Mouse (Mus musculus) cerebellum, adult 8-10 months (tissue): ENCODE data around the gene Tmem132d.

Source experiments
- DNase-seq: peaks from one replicate; pipeline ENCODE4 v3.0.0; 2022

The Tmem132d gene

GRCm38 (mm10) chr5:128404223-128404622 is 28.7 kb downstream of the Tmem132d start:
- DNase-seq, result no peak

DNA sequence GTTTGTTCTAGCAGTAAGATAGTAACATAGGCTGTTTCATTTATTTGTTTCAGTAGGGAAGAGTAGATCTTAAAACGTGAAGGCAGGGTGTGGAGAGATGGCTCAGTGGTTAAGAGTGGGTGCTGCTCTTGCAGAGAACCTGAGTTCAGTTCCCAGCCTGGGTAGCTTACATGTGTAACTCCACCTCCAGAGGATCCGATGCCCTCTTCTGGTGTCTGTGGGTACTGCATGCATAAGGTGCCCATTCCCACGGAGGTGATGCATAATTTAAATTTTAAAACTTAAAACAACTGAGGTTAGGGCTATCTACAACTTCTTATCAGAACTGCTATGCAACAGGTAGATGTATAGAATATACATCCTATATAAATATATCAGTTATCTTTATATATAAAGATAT is 40.5 kb downstream of the Tmem132d start:
- no peak for DNase-seq

GRCm38 (mm10) chr5:128389665-128390064 is 43.2 kb downstream of the Tmem132d start:
- no peak for DNase-seq

GRCm38 (mm10) chr5:128388358-128389141 is 44.3 kb downstream of the Tmem132d start:
- DNase-seq, result no peak

DNA sequence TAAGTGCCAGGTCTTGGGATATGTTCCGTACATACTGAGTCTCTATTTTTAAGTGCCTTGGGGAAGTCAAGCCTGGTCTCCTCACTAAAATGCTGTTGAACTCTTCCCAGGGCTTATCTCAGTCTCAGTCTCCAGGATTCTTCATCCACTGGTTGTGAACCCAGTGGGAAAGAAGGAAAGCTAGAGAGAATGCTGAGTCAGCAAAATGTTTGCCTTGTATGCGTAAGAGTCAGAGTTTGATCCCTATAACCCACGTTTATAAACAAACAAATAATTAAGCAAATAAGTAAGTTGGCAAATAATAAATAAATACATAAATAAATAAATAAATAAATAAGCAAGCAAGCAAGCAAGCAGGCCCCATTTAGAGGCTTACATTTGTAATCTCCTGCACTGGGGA is 63.1 kb downstream of the Tmem132d start:
- no peak for DNase-seq

DNA sequence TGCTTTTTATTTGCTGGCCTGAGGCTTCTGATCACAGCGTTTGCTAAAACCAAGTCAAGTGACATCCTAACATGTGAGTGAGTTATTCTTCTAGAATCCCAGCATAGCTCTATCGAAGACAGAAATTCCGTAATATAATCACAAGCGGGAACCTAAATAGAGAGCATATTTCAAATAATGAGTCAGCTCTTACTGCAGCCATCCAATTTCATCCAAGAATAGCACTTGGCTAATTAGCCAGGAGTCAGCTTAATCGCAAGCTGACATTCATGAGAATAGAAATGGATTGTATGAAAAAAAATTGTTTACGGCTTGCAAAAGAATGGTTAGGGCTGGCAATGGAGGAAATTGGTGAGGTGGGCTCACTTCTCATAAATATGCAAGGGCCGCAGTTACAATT is 63.8 kb downstream of the Tmem132d start:
- DNase-seq, result no peak

DNA sequence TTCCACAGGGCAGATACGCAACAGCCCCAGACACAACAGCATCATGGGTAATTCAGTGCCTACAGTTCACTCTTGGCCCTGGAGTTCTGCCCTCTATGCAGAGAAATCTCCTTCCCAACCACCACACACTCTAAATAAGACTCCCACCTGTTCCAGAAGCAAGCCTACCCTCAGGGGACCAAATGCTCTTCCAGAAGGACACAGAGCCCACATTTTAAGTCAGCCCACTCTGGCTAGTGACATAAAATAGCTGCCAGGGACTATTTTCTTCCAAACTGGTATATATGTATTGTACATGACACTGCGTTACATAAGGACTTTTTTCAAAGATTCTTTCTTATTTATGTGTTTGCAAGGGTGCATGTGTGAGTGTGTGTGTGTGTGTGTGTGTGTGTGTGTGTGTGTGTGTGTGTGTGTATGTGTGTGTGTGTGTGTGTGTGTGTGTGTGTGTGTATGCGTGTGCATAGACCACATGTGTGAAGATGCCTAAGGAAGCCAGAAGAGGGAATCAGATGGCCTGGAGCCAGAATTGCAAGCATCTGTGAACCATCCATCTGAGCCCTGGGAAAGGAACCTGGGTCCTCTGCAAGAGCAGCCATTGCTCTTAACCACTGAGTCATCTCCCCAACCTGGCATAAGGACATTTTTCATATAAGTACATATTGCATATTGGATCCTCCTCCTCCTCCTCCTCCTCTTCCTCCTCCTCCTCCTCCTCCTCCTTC is 67.5 kb downstream of the Tmem132d start:
- DNase-seq, result no peak

GRCm38 (mm10) chr5:128360946-128361675 is 71.8 kb downstream of the Tmem132d start:
- no peak for DNase-seq

DNA sequence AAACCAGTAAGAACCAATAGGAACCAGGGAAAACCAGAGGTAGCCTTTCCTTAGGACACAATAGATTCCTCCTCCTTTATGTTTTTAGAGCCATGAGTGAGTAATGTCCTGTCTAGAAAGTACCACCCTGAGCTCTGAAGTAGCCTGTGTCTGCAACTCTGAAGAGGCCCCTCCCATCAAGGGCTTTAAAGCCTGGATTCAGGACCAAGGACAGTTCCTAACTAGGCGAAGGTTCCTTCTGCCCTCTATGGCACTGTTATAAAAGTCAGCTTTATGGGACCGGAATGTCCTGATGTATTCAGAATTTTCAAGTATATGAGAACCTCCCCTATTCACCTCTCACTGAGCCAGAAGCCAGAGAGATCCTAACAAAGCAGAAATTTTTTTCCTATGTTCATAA is 84.0 kb downstream of the Tmem132d start:
- no peak for DNase-seq

DNA sequence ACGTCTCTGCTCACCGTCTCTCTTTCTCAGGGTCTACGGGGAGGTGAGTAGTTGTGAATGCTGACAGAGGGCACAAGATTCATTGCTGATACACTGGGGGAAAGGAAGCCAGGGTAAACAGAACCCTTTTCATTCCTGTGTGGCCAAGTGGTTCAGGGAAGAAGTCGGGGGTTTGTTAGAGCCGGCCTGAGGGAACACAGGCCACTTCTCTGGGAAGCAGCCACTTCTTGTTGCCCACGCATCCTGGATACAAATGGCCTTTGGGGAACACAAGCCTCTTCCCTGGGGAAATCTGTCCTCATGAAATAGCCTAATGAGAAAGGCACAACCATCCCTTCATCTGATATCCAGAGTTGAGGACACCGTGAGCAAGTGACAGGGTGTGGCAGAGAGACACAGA is 96.0 kb downstream of the Tmem132d start:
- DNase-seq, result no peak

GRCm38 (mm10) chr5:128332766-128333165 is 100.1 kb downstream of the Tmem132d start:
- no peak for DNase-seq

GRCm38 (mm10) chr5:128330351-128330750 is 102.5 kb downstream of the Tmem132d start:
- no peak for DNase-seq

DNA sequence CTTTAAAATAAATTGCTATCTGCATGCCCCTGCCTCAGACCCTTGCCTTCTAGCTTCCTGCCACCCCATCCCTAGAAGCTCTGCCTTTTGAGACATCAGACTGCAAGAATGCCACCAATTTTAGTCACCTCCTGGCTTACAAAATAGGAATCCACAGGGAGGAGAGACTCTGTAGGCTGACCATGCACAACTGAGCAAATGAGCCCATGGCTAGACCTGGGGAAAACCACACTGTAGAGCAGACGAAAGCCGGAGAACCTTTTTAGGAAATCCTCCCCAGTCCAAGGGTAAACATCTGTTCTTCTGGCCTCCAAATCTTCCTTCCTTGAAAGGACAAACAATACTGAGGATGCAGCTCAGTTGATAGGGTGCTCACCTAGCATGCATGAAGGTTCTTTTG is 130.5 kb downstream of the Tmem132d start:
- no peak for DNase-seq

GRCm38 (mm10) chr5:128291191-128291590 is 141.7 kb downstream of the Tmem132d start:
- no peak for DNase-seq

- no peak for DNase-seq
Measured at GRCm38 (mm10) chr5:128273255-128273654, 159.6 kb downstream of the Tmem132d start.

GRCm38 (mm10) chr5:128267366-128267765 is 165.5 kb downstream of the Tmem132d start:
- no peak for DNase-seq

- no peak for DNase-seq
Measured at GRCm38 (mm10) chr5:128244219-128244618, 188.7 kb downstream of the Tmem132d start.

- no peak for DNase-seq
Measured at GRCm38 (mm10) chr5:128236638-128237335, 196.1 kb downstream of the Tmem132d start.

DNA sequence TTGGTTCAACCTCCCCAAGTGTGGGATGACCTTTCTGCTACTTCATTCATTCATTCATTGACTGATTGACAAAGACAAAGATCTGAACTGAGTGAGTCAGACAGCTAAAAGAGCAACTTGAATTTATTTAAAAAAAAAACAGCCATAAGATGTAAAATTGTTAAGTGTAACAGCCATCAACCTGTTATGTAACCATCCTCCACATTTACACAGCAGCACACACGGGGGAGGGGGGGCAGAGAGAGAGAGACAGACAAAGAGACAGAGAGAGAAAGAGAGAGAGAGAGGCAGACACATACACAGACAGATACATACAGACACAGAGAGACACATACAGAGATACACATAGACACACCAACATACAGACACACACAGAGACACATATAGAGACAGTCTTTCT is 197.3 kb downstream of the Tmem132d start:
- no peak for DNase-seq

DNA sequence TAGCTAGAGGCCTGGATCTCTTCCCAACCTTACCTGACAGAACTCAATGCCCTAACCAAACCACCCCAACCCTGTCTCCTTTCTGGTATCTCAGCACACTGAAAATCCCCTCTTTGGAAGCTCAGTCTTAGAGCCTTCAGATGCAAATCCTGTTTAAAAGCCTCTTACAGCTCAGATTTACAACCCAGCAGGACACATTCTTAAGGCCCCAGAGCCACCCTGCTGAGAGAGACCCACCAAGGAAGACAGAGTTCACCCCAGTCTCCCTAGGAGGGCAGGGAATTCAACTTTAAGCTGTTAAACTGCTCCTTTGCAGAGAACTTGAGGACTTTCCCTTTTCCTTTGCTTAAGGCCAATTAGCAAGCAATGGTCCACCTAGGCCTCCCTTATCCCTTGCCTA is 199.8 kb downstream of the Tmem132d start:
- DNase-seq, result no peak

DNA sequence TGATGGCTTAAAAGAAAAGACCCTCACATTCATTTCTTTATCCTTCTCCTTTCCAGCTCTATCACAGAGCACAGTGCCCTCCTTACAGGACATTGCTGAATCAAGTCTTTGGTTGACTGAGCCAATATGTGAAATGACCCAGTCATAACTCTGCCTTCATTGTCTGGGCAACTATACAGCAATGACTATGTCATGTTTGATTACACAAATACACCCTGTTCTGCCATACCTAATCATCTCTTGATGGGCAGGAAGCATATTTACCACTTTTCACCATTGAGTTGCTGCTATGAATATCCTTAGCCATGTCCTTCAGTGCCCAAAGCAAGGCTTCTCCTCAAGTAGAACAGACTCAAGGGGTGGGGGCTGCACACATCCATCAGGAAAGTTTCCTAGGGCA is 214.6 kb downstream of the Tmem132d start:
- DNase-seq, result no peak

- no peak for DNase-seq
Measured at GRCm38 (mm10) chr5:128211125-128211524, 221.8 kb downstream of the Tmem132d start.

GRCm38 (mm10) chr5:128205716-128206115 is 227.2 kb downstream of the Tmem132d start:
- DNase-seq, result no peak
